Comparison of ENCODE assay signal across 8 mouse cellular contexts in genomic region chr6:31159240-31159639, GRCm38 (mm10).
DNase-seq lines count a peak whose midpoint lies in the region; ATAC-seq and TF ChIP-seq lines count a peak whose summit lies in the region.

No protein-coding gene starts in this region.

- H3K4me2 ChIP-seq in midbrain, embryonic 11.5 days, result no peak overlapping the region

- H3K27ac ChIP-seq in midbrain, embryonic 10.5 days (replicated peaks), result peak overlapping the region; percentile 46; the same call in 1 of the 2 replicates
- no peak overlapping the region for H3K27ac ChIP-seq in midbrain, embryonic 11.5 days (ENCODE audit: low read depth, low read length)
- H3K27ac ChIP-seq in small intestine, adult 2 months (ENCODE audit: insufficient read depth, low read depth, low read length), result peak overlapping the region; percentile 79

- TF ChIP-seq CTCF in small intestine, adult 2 months (IDR thresholded peaks at IDR 0.05; ENCODE audit: extremely low read depth, insufficient read length, insufficient replicate concordance, low read depth, low read length), result no peak

- H3K4me3 ChIP-seq in midbrain, embryonic 10.5 days, result no peak overlapping the region
- no peak overlapping the region for H3K4me3 ChIP-seq in midbrain, embryonic 11.5 days (ENCODE audit: low read depth, low read length)
- H3K4me3 ChIP-seq in small intestine, adult 2 months (ENCODE audit: low read depth, low read length), result peak overlapping the region; percentile 12

- H3K27me3 ChIP-seq in midbrain, embryonic 10.5 days (ENCODE audit: low read depth, poor library complexity, severe bottlenecking), result no peaks in the 10 kb centered on the region; the same call in 1 of the 2 replicates
- H3K27me3 ChIP-seq in midbrain, embryonic 11.5 days (ENCODE audit: control insufficient read depth, insufficient read depth, low read length), result no peaks in the 10 kb centered on the region
- H3K27me3 ChIP-seq in small intestine, adult 2 months (ENCODE audit: control insufficient read depth, insufficient read depth, low read length), result no peaks in the 10 kb centered on the region

- DNase-seq in adrenal gland, adult 2 months, result peak; percentile 49
- DNase-seq in adrenal gland, adult 8-10 months, result no peak
- DNase-seq in midbrain, embryonic 10.5 days (ENCODE audit: low spot score), result no peak
- DNase-seq in midbrain, embryonic 11.5 days (ENCODE audit: low spot score, missing footprints), result no peak
- DNase-seq in kidney, postnatal 36 days, result peak; percentile 27 to 29
- DNase-seq in adrenal gland, postnatal 25 days, result no peak

- TF ChIP-seq POLR2A in small intestine, adult 2 months (IDR thresholded peaks at IDR 0.05; ENCODE audit: low read depth, low read length), result peak; percentile 31; the same call in 1 of the 2 replicates

- no peak for ATAC-seq in midbrain, embryonic 11.5 days (ENCODE audit: low FRiP score)
- ATAC-seq in cerebellum, adult (ENCODE audit: insufficient number of reproducible peaks, low FRiP score, low TSS enrichment), result no peak

- no peak overlapping the region for H3K9ac ChIP-seq in midbrain, embryonic 11.5 days (ENCODE audit: low read length)

- H3K9me3 ChIP-seq in midbrain, embryonic 10.5 days (replicated peaks), result no peaks in the 10 kb centered on the region
- H3K9me3 ChIP-seq in midbrain, embryonic 11.5 days (ENCODE audit: control insufficient read depth, low read length), result no peaks in the 10 kb centered on the region

- peaks cover 13% of the 10 kb centered on the region for H3K4me1 ChIP-seq in midbrain, embryonic 10.5 days
- no peaks in the 10 kb centered on the region for H3K4me1 ChIP-seq in midbrain, embryonic 11.5 days (ENCODE audit: control insufficient read depth, insufficient read depth, low read length)
- H3K4me1 ChIP-seq in small intestine, adult 2 months (ENCODE audit: control insufficient read depth, insufficient read depth, insufficient read length, low read length), result peaks cover 37% of the 10 kb centered on the region

- no peaks in the 10 kb centered on the region for H3K36me3 ChIP-seq in midbrain, embryonic 10.5 days
- no peaks in the 10 kb centered on the region for H3K36me3 ChIP-seq in midbrain, embryonic 11.5 days (ENCODE audit: control insufficient read depth, insufficient read depth, low read length)
- H3K36me3 ChIP-seq in small intestine, adult 2 months (ENCODE audit: control insufficient read depth, insufficient read depth, low read length), result 0 out of 2 replicates have a peak, but pooled peaks cover 3% of the 10 kb centered on the region

- WGBS in midbrain, embryonic 10.5 days, result 68% methylated on average over 8 of the region's 8 CpGs
- 62% methylated on average over 8 of the region's 8 CpGs for WGBS in midbrain, embryonic 11.5 days
- 12% methylated on average over 8 of the region's 8 CpGs for WGBS in small intestine, adult 2 months

Comparison
In these comparisons a context has a peak if more than half of its experiments do, and no peak if none do; other contexts are left out.
1. DNase-seq: peak in adrenal gland, adult 2 months (single experiment) and kidney, postnatal 36 days (2 of 2); none in adrenal gland, adult 8-10 months (single experiment), midbrain, embryonic 10.5 days (single experiment), midbrain, embryonic 11.5 days (single experiment) and adrenal gland, postnatal 25 days (single experiment).